Mouse (Mus musculus) limb, embryonic 14.5 days (tissue): ENCODE measurements around the gene Cramp1l. TPM values are rescaled to one million over a fixed set of nuclear protein-coding genes. Genes with fewer than 3 reads are reported as not detected.
"Not testable (repeated sequence)": the region's sequence is repeated elsewhere in the genome, so short reads cannot be mapped to it uniquely, and the experiment has no call there.

Experiments
- ATAC-seq: fragments of 200-750 bp; cut with Nextera tagmentation; 2 replicates; pipeline ENCODE4 v1.8.0; 2017; ENCODE audit warnings: low read depth, moderate number of reproducible peaks, moderate TSS enrichment; ENCODE audit not compliant: low FRiP score
- DNase-seq: peaks from one replicate; pipeline ENCODE4 v3.0.0-alpha.2; 2015; ENCODE audit warnings: low spot score
- H3K27ac ChIP-seq: fragments of 300-500 bp; sonication (generic); replicated peaks from 2 replicates; pipeline ENCODE4 v1.5.1; 2014; ENCODE audit warnings: low read depth, mild to moderate bottlenecking, low read length, moderate library complexity, mixed read lengths
- H3K27me3 ChIP-seq: fragments of 300-500 bp; sonication (generic); 2 replicates; pipeline ENCODE4 v1.6.1; 2014; ENCODE audit warnings: low read length, mixed read lengths; ENCODE audit not compliant: control insufficient read depth, insufficient read depth
- H3K36me3 ChIP-seq: fragments of 300-500 bp; sonication (generic); 2 replicates; pipeline ENCODE4 v1.6.1; 2014; ENCODE audit warnings: mild to moderate bottlenecking, low read length, moderate library complexity, mixed read lengths; ENCODE audit not compliant: control insufficient read depth, insufficient read depth
- H3K4me1 ChIP-seq: fragments of 300-500 bp; sonication (generic); 2 replicates; pipeline ENCODE4 v1.6.1; 2014; ENCODE audit warnings: antibody characterized with exemption, low read length, mixed read lengths; ENCODE audit not compliant: control insufficient read depth, insufficient read depth
- H3K4me2 ChIP-seq: fragments of 300-500 bp; sonication (generic); replicated peaks from 2 replicates; pipeline ENCODE4 v1.6.1; 2014; ENCODE audit warnings: low read depth, mild to moderate bottlenecking, low read length, moderate library complexity; ENCODE audit not compliant: severe bottlenecking
- H3K4me3 ChIP-seq: fragments of 300-500 bp; sonication (generic); replicated peaks from 2 replicates; pipeline ENCODE4 v1.5.1; 2014; ENCODE audit warnings: low read length
- H3K9ac ChIP-seq: fragments of 300-500 bp; sonication (generic); 2 replicates; pipeline ENCODE4 v1.6.1; 2014; ENCODE audit warnings: mild to moderate bottlenecking, low read depth, low read length, moderate library complexity; ENCODE audit not compliant: severe bottlenecking
- H3K9me3 ChIP-seq: fragments of 300-500 bp; sonication (generic); 2 replicates; pipeline ENCODE4 v1.6.1; 2016; ENCODE audit warnings: low read length; ENCODE audit not compliant: control insufficient read depth
- POLR2A ChIP-seq: fragments of 200-500 bp; IDR thresholded peaks from 2 replicates; pipeline ENCODE4 v1.8.0; 2012; ENCODE audit warnings: inconsistent platforms, mild to moderate bottlenecking, moderate library complexity, borderline replicate concordance; ENCODE audit not compliant: insufficient read depth, insufficient read length; ENCODE audit errors: extremely low read depth
- WGBS: fragments of 180-500 bp; shearing (Covaris S2); extraction: QIAGEN DNeasy Blood & Tissue Kit; methylation state at CpG from one replicate; pipeline ENCODE4 v1.1.7; 2014; 5-methylcytosine and 5-hydroxymethylcytosine counted together
- polyA plus RNA-seq, 2 experiments: library from polyadenylated mRNA; depleted of rRNA in 1 of 2; stranded (reverse) in 1 of 2; unstranded in 1 of 2; fragments of >200 nt; fragmentation: Nextera tagmentation in 1 of 2; extraction: Ambion mirVana in 1 of 2; gene quantifications; 2 replicates each; pipeline versions ENCODE4 v1.2.1 to v1.2.3; 2012 to 2014

The Cramp1l gene
- polyA plus RNA-seq, 2 experiments: 8.1 to 33.5 TPM

DNA sequence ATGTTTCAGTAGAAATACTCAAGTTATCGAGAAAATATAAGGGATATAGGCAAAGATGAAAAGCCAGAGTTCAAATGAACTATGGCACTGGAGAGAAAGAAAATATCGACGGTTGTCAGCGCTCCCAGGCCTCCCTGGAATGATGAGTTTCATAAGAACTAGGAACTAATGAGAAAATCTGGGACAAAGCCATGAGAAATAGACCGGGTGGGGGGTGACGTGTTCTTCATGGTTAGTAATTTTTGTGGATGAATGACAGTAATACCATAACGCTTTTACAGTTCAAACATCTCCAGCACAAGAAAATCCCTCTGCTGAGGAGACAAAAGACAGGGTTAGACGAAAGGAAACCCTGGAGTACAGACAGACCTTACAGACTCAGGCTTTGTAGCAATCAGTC is 56.2 kb downstream of the Cramp1l start:
- no peak for TF ChIP-seq POLR2A
- Histone ChIP-seq H3K4me2 (peak overlapping the region; percentile 67), H3K4me1 (peaks cover 14% of the 10 kb centered on the region), H3K27ac (peak overlapping the region; percentile 87; the same call in 1 of the 2 replicates), H3K4me3 (peak overlapping the region; percentile 90), H3K36me3 (peaks cover 51% of the 10 kb centered on the region), H3K9me3 (no peaks in the 10 kb centered on the region), H3K27me3 (no peaks in the 10 kb centered on the region), H3K9ac (peak overlapping the region; percentile 86)
- DNase-seq (no peak), ATAC-seq (no peak)
- 57% methylated on average over 8 of the region's 8 CpGs for WGBS

GRCm38 (mm10) chr17:24953291-24953690 is 62.3 kb downstream of the Cramp1l start:
- Histone ChIP-seq H3K9ac (no peak overlapping the region), H3K4me2 (no peak overlapping the region), H3K9me3 (no peaks in the 10 kb centered on the region), H3K4me3 (no peak overlapping the region), H3K4me1 (no peaks in the 10 kb centered on the region), H3K27me3 (no peaks in the 10 kb centered on the region), H3K36me3 (peaks cover 63% of the 10 kb centered on the region), H3K27ac (no peak overlapping the region)
- ATAC-seq (no peak), DNase-seq (no peak)
- WGBS: 94% methylated on average over 2 of the region's 2 CpGs
- TF ChIP-seq POLR2A: no peak

DNA sequence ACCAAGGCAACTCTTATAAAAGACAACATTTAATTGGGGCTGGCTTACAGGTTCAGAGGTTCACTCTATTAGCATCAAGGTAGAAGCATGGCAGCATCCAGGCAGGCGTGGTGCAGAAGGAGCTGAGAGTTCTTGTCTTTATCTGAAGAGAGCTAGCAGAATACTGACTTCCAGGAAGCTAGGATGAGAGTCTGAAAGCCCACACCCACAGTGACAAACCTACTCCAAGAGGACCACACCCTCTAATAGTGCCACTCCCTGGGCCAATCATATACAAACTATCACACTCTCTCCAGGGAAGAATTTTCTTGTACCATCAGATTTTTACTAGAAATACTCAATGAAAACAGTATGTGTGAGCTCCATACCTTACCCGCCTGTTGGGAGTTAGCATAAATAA is 64.9 kb downstream of the Cramp1l start:
- WGBS: 78% methylated on average over 2 of the region's 2 CpGs

DNA sequence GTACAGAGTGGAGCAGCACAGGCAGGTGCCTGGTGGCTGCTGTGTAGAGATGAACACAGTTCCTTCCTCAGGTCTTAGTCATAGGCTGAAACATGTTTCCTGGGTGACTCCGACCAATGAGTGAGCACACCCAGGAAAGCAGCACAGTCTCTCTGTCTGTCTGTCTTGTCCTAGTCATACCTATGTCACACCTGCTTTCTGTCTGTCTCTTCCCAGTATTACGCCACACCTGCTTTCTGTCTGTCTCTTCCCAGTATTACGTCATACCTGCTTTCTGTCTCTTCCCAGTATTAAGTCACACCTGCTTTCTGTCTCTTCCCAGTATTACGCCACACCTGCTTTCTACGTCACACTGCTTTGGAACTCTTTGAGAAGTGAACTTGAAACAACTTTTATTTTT is 67.4 kb downstream of the Cramp1l start:
- Histone ChIP-seq H3K9me3 (no peaks in the 10 kb centered on the region), H3K9ac (no peak overlapping the region), H3K27me3 (no peaks in the 10 kb centered on the region), H3K4me2 (no peak overlapping the region), H3K4me1 (no peaks in the 10 kb centered on the region), H3K4me3 (no peak overlapping the region), H3K27ac (no peak overlapping the region), H3K36me3 (peaks cover 71% of the 10 kb centered on the region)
- TF ChIP-seq POLR2A: no peak
- 91% methylated on average over 5 of the region's 5 CpGs for WGBS
- no peak for ATAC-seq
- DNase-seq: no peak

More for the DNA sequence above, 64.9 kb downstream of the Cramp1l start:
- DNase-seq: no peak
- H3K9me3 ChIP-seq: no peaks in the 10 kb centered on the region
- no peak for TF ChIP-seq POLR2A
- peaks cover 73% of the 10 kb centered on the region for H3K36me3 ChIP-seq
- H3K4me1 ChIP-seq: no peaks in the 10 kb centered on the region
- no peak overlapping the region for H3K27ac ChIP-seq
- H3K27me3 ChIP-seq: no peaks in the 10 kb centered on the region
- no peak for ATAC-seq
- no peak overlapping the region for H3K4me2 ChIP-seq
- no peak overlapping the region for H3K9ac ChIP-seq
- no peak overlapping the region for H3K4me3 ChIP-seq

GRCm38 (mm10) chr17:24943589-24943988 is 72.0 kb downstream of the Cramp1l start:
- not testable (repeated sequence) for H3K9me3 ChIP-seq, H3K4me3 ChIP-seq, H3K4me1 ChIP-seq, ATAC-seq, H3K27ac ChIP-seq, H3K27me3 ChIP-seq, DNase-seq, H3K4me2 ChIP-seq, H3K9ac ChIP-seq
- H3K36me3 ChIP-seq: peaks cover 52% of the 10 kb centered on the region
- WGBS: 100% methylated on average over 1 of the region's 1 CpGs

GRCm38 (mm10) chr17:24943036-24943435 is 72.6 kb downstream of the Cramp1l start:
- Histone ChIP-seq H3K4me3 (no peak overlapping the region), H3K27ac (no peak overlapping the region), H3K4me1 (no peaks in the 10 kb centered on the region), H3K4me2 (no peak overlapping the region), H3K36me3 (peaks cover 46% of the 10 kb centered on the region), H3K27me3 (no peaks in the 10 kb centered on the region), H3K9me3 (no peaks in the 10 kb centered on the region), H3K9ac (no peak overlapping the region)
- no peak for DNase-seq
- no peak for TF ChIP-seq POLR2A
- ATAC-seq: no peak
- 88% methylated on average over 7 of the region's 7 CpGs for WGBS

DNA sequence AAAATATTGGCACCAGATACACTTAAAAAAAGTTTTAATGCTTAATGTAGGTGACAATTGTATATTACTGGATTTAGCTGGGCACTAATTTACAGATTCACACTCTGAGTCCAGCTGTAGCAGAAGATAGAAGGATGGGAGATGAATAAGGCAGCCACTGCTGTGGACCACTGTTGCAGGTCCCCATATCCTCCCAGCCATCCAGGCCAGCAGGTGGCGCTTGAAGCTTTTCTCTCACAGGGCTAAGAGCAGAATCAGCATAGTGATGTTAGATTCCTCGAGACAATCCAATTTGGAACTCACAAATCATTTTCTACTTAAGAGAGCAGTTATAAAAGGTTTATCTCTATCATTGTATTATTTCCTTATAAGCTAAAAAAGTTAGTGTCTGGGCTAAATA is 73.1 kb downstream of the Cramp1l start:
- ATAC-seq: peak; percentile 67
- peaks cover 41% of the 10 kb centered on the region for H3K36me3 ChIP-seq
- not testable (repeated sequence) for H3K9ac ChIP-seq, H3K27me3 ChIP-seq, H3K27ac ChIP-seq, H3K4me2 ChIP-seq, DNase-seq, H3K4me1 ChIP-seq, H3K9me3 ChIP-seq, H3K4me3 ChIP-seq
- 16% methylated on average over 2 of the region's 2 CpGs for WGBS
